Mouse (Mus musculus) frontal cortex, postnatal 10 days (tissue): ENCODE measurements at regions not wholly inside any gene's neighbourhood (a gene's known extent, or its start where the extent isn't known, plus 50 kb on each side); places are given as distances from the start of the nearest gene placed in this dataset.

Experiments used
- DNase-seq, 2 experiments: peaks; one replicate each; pipeline ENCODE4 v3.0.0; 2022; ENCODE audit warnings: low spot score in 2 of 2, mixed read lengths in 1 of 2

DNA sequence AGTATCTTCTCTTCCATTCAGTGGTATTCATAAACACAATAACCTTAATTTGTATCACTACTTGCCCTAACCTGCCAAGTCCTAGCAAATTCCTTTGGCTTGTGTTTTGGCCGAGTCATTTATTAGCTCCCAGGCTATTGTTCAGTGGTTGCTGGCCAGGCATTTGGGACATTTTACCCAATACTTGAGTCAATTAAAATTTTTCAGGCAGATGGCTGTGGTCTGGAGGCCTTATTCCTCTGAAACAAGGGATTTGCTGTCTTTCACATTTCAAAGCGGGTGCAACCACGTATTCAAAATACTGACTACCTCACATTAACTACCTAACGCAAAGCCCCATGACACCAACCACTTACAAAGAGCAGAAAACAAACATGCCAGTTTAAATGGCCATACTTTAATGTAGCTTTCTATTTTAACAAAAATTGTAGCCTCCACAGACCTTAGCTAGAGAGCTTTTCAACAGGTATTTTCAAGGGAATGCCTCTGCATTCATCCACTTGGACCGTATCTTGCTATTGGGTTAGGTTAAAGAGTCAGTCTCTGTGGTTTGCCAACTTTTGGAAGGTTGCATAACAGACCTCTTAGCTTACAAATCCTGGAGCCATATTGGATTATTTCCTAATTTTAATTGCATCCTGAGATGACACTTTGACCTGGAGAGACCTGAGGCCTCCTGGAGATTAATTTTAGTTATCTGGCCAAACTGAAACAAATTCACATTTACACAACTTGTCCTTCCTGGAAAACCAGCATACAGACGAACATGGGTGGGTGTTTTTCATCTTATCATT is 224.7 kb upstream of the Fam241a start:
- no peak for DNase-seq

DNA sequence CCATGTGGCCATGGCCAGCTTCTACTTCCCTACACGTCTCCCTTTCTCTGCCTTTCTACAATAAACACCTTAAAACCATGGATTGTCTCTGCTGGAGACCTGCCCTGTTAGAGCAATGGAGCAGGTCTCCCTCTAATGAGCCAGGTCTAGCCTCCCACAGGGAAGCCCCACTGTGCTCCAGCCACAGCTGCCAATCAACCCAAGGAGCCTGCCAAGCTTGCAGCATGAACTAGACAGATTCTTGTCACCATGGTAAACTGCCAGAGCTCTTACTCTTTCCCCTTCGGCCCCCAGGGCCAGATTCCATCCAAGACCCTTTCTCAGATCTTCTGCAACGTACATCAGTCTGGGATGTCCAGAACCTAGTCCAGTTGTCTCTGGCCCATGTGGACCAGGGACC is 217.1 kb upstream of the Fam241a start:
- DNase-seq, result no peak

DNA sequence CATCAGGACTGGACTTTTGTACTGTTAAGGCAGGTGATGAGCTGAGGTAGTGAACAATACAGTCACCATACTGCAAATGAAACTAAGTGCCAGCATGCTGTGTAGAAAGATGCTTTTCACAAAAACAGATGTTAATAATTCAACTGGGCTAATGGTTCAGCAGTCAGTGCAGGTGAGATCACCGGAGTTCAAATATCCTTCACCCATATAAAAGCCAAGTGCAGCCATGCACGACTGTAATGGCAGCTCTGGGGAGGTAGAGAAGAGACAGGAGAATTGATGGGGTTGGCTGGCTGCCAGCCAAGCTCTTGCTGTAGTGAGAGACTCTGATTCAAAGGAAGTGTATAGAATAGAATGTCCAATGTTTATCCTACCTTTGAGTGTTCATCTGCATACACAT is 214.3 kb upstream of the Fam241a start:
- DNase-seq, result no peak

DNA sequence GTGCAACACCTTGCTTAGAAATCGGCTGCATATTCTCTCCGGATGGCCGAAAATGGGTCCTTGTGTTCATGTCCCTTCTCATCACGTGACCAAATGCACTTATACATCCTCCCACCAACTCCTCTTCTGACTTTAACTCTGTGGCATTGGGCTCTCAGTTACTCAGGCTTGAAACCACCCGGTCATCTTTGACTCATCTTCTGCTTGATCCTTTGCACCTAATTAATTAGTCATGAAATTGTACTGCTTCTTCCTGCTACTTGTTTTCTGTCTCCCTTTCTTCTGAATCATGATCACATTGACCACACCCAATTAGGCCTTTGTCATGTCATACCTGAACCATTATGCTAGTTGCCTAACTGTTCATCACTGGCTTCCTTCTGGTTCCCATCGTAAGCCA is 208.4 kb upstream of the Fam241a start:
- no peak for DNase-seq

DNA sequence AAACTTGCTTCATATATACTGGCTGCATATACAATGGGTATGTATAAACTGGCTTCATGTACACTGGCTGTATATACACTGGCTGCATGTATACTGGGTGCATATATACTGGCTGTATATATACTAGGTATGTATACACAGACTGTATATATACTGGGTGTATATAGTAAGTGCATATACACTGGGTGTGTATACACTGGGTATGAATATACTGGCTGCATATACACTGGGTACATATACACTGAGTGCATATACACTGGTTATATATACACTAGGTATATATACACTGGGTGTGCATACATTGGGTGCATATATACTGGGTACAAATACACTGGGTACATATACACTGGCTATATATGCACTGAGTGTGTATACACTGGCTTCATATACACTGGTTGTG is 196.9 kb upstream of the Fam241a start:
- DNase-seq, result no peak

DNA sequence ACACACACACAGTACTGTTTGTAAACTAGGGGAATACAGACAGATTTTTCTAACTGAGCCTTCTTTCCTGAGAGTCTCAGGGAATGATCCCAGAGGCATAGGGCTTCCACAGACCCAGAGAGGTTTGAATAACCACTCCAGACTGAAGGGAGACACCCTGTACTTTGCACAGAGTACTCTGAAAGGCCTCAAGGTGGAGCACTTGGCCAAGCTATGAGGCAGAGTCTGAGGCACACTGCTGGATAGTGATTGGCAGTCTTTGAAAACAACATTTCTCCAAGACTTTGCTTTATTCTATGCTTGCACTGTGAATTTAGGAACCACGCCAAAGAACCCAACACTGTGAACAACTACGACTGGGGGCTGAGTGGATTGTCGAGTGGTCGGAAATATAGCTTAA is 192.1 kb upstream of the Fam241a start:
- DNase-seq, result peak; percentile 16 to 29

DNA sequence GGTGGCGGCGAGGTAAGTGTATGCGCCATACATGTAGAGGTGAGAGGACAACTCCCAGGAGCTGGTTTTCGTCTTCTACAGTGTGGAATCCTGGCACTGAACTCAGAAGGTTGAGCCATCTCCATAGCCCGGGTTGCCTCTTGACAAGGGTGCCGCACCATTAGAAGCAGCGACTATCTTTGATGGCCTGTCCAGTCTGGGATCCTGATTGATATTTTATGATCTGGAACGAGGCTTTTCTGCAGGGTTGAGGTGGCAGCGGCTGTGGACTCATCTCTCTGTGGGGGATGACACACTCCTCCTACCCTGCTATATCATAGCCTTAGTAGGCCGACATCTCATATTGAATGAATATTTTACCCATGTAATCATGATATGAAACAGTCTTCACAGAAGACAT is 191.0 kb upstream of the Fam241a start:
- no peak for DNase-seq

DNA sequence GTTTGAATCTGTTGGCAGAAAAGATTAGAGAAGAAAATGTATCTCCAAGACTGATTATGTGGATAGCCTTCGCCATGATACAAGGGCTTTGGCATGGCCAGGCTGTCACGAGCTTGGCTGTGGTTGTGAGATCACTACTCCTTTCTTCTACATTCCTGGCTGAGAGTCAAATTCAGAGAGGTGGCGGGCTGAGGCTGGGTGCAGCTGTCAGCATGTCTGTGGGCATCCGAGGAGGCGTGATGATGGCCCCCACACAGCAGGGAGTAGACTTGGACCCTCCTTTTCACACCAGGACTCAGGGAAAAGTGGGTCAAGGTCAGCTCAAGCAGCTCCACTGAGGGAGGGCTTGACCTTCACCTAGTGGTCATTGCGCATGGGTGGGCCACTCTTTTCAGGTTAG is 186.3 kb upstream of the Fam241a start:
- DNase-seq, result no peak

DNA sequence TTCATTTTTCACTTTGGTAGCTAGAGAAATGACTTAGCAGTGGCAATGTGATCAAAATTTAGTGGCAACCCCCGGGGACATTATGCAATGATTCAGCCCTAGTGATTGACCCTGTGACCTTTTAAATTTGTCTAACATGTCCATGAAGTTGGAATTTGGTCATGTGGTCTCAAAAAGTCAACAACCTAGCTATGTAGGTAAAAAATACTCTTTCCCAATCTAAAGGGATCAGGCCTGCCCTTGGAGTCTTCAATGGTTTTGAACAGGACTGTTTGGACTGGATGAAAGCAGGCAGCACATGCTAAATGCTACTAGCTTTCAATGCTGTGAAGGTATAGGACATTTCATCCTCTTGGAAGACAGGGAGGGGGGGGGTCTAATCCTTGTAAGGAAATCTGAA is 185.3 kb upstream of the Fam241a start:
- DNase-seq, result no peak

DNA sequence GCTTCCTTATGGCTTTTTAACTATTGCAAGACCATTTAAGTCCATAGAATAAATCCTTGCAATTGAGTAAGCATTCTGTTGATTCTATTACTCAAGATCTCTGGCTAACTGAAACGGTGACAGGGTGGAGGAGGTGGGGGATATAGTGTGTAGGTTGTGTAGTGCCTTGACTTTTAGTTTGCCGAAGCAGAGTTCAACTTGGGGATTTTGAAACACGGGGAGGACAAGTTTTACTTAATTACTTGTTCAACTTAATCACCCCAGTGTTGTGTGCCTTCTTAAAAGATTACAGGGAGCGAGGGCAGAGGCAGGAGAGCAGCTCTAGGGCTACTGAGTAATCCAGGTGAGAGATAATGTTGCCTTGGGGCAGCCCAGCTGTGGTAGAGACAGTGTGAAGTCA is 171.7 kb upstream of the Fam241a start:
- DNase-seq, result no peak

DNA sequence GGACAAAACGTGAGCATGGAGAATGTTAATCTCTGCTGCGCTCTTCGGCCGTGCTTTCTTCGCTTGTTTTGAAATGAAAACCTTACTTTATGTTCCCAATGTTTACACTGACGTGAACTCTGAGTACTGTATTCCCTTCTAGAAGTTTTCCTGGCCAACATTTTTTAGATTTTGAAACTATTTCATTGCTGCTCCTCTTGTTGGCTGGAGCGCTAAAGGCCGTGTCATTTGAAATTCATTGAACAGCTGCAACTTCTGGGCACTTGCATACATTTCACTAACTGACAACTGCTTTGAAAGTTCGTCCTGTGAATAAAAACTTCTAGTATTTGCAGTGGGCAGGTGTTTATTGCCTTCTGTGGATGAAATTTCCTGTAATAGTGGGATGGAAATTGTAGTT is 157.9 kb upstream of the Fam241a start:
- DNase-seq, result no peak

DNA sequence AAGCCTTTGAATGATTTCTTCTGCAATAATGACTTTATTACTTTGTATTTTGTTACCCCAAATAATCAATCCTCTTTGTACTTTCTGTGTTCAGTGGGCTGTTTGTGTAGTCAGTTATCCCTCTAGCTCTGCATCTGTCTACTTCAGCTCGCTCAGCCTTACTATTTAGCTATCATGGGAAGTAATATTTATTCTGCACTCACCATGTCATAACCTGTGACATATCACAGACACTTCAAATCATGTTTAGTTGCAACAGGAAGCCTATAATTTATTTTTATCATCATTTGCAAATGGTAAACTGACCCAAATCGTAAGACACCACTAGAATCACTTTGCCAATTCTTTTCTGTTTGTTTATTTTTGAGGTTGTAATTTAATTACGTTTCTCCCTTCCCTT is 147.6 kb upstream of the Fam241a start:
- no peak for DNase-seq

DNA sequence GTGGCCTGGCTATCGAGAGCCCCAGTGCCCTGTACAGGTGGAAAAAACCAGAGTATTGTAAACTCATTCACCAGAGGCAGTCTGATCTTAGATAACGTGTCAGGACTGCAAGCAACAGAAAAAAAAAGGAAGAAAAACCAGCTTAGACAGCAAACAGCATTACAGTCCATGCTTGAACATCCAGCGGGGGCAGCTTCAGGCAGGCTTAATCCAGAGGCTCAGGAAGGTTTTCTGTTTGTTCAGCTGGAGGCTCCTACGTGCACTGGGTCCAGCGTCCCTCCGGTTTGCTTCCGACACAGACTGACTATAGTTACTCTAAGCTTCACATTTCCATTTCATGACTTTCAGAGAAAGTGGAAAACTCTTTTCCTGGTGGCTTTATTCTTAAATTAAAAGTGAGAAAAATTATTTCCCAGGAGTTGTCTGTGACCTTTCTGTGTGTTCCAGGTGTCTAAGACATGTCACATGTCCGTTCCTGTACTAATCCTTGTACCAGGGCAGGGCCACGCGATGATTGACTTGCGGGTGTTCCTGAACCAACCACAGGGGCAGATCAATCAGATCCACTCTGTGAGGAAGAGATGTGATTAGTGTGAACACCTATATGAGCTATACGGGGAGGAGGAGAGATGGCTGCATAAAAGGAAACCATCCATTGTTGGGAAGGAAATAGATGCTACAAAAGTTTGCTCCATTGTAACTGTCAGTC is 144.4 kb upstream of the Fam241a start:
- no peak for DNase-seq

DNA sequence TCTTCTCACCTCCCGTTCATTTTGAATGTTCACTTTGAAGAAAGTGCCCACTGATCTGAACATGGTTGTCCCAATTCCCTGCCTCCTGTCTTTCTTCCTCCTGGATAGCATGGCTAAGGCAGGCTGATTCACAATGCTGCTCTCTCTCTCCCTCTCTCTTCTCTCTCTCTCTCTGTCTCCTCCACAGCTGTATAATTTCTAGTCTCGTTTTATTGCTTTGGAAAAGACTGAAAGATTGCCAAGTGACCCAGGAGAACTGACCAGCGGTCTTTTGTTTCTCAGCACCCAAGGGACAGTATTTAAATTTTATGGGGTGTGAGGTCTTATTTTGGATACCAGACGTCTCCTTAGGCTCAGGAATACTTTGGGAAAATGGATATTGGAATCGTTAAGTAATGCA is 143.1 kb upstream of the Fam241a start:
- no peak for DNase-seq

DNA sequence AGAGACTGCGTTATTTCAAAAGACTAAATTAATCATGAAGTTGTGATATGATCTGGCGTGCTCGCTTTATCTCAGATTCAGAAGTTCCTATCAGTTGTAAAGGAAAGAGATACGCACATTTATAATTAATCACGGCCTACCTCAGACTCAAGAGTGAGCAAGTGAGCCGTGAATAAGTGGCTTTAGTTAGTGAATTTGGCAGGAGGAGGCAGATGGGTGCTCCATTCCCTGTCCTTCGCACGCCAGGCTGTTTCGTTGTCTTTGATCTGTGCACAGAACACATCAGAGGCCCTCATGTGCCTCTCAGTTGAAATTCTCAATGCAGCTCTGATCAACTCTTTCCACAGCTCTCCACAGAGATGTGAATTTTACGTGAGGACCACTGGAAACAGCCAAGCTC is 140.4 kb upstream of the Fam241a start:
- DNase-seq, result no peak

DNA sequence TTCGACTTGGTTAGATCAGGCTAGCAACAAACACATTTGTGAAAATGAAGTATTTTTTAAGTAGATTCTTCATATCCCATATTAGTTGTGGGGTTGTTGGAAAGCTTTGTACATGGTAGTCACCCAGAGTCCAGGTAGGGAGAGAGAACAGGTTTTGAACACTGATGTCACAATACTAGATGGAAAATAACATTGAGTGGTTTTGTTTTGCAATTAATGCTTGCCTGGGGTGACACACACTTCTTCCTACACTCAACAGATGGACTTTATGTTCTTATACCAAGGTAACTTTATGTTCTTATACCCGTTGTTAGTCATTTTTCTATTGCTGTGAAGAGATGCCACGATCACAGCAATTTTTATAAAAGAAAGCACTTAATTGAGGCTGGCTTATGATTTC is 134.2 kb upstream of the Fam241a start:
- no peak for DNase-seq

DNA sequence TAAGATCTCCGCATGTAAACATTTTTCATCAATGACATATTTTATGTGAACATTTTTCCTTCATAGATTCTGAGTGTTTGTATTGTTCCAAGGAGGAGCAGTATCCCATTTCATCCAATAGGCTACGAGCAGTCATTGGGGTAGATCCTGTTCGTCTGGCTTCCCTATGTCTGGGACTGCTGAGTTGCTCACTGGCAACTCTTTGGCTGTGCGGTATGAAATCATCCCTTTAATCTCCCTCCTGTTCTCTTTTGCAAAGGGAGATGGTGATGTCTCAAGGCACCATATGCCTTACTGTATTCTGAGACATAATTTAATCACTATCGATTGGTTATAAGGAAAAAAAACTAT is 133.4 kb upstream of the Fam241a start:
- no peak for DNase-seq

DNA sequence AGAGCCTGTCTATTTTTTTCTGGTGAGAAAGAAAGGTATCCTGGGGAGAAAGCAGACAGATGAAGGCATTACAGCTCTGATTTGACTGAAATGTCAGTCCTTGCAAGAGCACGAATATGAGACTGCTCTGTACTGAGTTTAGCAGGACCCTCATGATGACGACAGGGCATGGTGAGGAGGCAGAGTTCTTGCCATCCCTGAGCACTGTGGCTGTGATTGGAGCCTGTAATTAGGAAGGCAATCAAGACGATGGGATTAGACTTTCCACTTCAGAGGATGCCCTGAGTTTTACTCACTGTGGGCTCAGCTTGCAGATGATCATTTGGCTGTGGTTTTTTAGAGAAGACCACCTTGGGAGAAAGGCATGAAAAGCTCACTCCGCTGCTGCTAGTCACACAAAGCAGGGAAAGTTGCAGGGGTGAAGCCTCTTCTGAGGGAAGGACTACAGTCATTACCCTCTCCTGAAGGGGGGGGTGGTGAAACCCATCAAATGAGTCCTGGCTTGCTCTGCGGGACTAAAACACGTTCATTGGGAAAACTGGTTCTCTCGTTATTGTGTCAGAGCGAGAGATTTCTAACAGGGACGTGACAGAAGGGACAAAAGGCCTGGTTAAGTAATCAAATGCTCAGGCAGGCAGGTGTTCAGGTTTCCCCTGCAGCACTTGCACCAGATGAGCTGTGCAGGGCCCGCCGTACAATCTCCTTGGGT is 132.9 kb upstream of the Fam241a start:
- no peak for DNase-seq

DNA sequence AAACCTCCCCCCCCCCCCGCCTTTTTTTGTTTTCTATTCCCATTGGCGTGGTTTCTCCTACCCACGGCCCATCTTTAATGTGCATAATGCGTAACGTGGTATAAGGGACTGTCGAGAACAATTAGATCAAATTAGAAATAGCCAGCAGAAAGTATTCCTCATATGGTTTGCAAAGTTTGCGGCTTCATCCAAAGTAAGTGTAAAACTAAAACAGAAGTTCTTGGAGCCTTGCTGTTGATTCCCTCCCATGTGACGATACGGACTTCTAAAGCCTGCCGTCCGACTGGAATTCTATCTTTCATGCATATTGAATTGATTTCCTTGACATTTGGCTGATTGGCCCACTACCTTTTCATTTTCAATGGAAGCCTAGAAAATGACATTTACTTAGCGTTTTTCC is 128.7 kb upstream of the Fam241a start:
- DNase-seq, result no peak

DNA sequence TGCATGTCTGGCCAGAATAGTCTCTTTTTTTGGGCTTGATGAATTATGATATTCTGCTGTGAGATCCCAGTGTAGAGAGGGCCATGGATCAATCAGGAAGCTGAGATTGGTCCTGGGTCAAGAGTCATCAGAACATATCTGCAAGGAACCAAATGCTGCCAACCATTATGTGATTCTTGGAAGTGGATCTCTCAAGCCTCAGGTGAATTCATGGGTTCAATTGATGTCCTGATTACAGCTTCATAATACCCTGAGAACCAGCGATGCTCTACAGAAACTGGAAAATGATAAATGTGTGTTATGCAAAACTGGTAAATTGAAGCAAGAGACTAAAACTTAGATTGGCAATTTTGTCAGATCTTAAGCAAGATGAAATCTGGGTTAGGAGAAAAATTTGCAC is 118.8 kb upstream of the Fam241a start:
- DNase-seq, result no peak

DNA sequence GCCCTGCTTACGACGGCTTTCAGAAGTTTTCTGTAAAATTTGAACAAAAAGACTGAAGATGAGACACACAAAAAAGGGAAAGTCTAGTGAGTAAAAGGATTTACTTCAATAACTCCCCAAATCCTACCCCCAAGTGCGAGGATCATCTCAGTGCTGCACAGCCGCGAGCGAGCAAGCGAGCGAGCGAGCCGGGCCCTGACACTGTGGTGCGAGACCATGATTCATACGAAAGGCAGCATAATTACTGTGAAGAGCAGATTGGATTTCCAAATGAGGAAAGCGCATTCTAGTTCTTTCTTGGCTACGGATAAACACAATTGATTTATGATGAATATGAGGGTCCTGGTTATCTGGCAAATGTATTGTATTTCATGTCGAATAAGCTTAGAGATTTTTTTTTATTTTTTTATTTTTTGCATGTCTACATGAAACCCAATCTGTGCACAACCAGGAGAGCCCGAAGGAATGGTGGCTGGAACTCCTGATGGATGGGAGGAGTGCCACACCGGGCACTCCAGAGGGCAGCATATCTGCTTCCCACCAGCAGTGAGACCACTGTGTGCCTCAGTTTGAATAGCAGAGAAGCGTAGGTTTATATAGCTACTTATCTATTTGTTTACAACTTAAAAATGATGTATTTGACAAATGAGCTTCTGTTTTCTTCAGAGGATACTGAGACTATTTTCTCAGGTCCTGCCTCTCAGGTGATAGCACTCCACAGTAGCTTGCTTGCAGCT is 106.9 kb upstream of the Fam241a start:
- DNase-seq, result no peak

DNA sequence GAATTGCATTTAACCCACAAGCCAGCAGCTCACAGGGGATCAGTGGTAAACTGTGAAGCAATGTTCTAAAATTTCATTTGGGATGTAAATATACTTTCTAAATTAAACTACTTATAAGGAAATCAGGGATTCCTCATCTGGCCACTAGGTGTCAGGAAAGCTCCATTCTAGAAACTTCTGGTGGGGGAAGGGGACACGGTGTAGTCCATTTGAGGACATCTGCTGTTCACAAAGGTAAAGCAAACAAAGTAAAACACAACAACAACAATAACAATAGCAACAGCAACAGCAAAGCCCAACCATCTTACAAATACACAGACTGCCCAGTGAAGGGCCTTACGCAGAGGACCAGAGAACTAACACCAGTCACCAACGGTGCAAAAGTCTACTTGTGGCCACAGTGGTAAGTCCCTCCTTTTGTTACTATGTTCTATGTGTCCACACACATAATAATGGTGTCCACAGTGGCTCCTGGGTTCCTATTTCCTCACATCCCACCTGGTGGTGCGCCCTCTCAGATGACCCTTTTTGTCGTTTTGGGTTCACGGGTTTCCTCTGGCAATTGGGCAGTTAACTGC is 105.9 kb upstream of the Fam241a start:
- DNase-seq, result peak; percentile 15 to 45
